Mouse (Mus musculus): ENCODE measurements around the gene Gm17467. TPM values are rescaled to one million over a fixed set of nuclear protein-coding genes. Genes with fewer than 3 reads are reported as not detected.
"Not testable (repeated sequence)": the region's sequence is repeated elsewhere in the genome, so short reads cannot be mapped to it uniquely, and the experiment has no call there.

Gene Gm17467
- polyA plus RNA-seq (2012; ENCODE audit: insufficient read depth, insufficient read length, missing spikeins), result not detected in 2 replicates

DNA sequence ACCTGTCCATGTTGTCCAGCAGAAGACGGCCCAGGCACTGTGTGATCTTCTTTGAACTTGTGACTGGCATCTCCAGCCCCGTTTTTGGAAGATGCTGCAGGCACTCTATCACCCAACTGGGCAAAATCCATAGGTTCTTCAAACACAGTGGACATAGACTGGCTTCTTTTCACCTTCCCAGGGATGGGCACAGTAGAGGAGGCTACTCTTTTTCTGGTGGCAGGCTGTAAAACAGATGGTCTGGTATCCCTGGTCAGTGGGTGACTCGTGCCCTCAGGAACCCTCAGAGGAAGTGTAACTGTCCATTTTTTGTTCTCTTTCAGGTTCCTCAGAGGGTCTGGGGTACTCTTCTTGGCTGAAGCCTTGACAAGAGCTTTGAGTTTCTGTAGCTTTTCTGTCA is at the start of gene Gm17467:
Gm17467 (minus strand) TSS at position 101 of the 400 bp plus-strand sequence.
- not testable (repeated sequence) for H3K27ac ChIP-seq (replicated peaks; ENCODE audit: low read depth, low read length); H3K4me3 ChIP-seq (ENCODE audit: insufficient read depth, low read depth, low read length); H3K4me1 ChIP-seq (ENCODE audit: control insufficient read depth, insufficient read depth, insufficient read length, low read length)

Other genes starting within 250 kb of the Gm17467 start
- not detected in 2 replicates for gene Cldn34c2, start 123.1 kb downstream of the Gm17467 start, polyA plus RNA-seq (2012; ENCODE audit: insufficient read depth, insufficient read length, missing spikeins)
- gene Cldn34c3, start 88.9 kb upstream of the Gm17467 start, polyA plus RNA-seq (2012; ENCODE audit: insufficient read depth, insufficient read length, missing spikeins), result not detected in 2 replicates

Measured in brown adipose tissue, adult 24 weeks (tissue).